Mouse (Mus musculus) cerebellum, postnatal 25 days (tissue): ENCODE measurements around the gene Pigs.

Experiments
- DNase-seq, 2 experiments: peaks; one replicate each; pipeline ENCODE4 v3.0.0; 2021; ENCODE audit warnings: mixed read lengths in 2 of 2

Gene Pigs

GRCm38 (mm10) chr11:78367456-78368225, 39.4 kb downstream of the Pigs start:
- no peak for DNase-seq

GRCm38 (mm10) chr11:78370389-78370788, 42.2 kb downstream of the Pigs start:
- DNase-seq, result no peak

- DNase-seq, result no peak
These were observed 43.5 kb downstream of the Pigs start for GRCm38 (mm10) chr11:78371711-78372110.

- no peak for DNase-seq
These were observed 44.0 kb downstream of the Pigs start for GRCm38 (mm10) chr11:78372166-78372565.

- no peak for DNase-seq
These were observed 44.4 kb downstream of the Pigs start for GRCm38 (mm10) chr11:78372610-78373009.

- no peak for DNase-seq
These were observed 45.9 kb downstream of the Pigs start for GRCm38 (mm10) chr11:78374147-78374546.

GRCm38 (mm10) chr11:78377549-78378159, 49.4 kb downstream of the Pigs start:
- DNase-seq, result no peak

GRCm38 (mm10) chr11:78380351-78380750, 52.1 kb downstream of the Pigs start:
- DNase-seq, result no peak

GRCm38 (mm10) chr11:78380996-78381395, 52.8 kb downstream of the Pigs start:
- no peak for DNase-seq

- no peak for DNase-seq
These were observed 54.1 kb downstream of the Pigs start for GRCm38 (mm10) chr11:78382286-78382685.

GRCm38 (mm10) chr11:78382701-78383100, 54.5 kb downstream of the Pigs start:
- DNase-seq, result no peak

- no peak for DNase-seq
These were observed 57.6 kb downstream of the Pigs start for GRCm38 (mm10) chr11:78385776-78386175.

GRCm38 (mm10) chr11:78386508-78387043, 58.4 kb downstream of the Pigs start, which contains the start of gene Foxn1:
Gene Foxn1, minus strand, starts transcription at chr11:78386558.
- no peak for DNase-seq
